Mouse (Mus musculus): ENCODE results near the gene Olfr143.

Olfr143 gene

DNA sequence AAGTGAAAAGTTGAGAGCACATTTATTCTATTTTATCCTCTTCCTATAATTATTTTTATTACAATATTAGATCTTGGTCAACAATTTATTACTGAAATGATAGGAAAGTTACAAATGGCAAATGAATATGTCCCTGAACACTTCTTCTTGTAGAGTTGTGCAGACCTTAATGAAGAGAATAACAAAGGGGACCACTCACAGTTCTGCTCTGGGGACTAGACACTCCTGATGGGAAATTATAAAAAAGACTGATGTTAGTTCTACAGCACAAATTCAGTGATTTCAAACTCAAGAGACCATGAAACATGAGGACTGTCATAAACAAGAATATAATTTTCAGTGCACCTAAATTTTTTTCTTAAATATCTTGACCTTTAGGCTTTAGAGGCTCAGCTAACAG is at the start of gene Olfr143:
TSS of gene Olfr143 (plus strand) at position 301 of the 400 bp plus-strand sequence.
- DNase-seq (ENCODE audit: low read depth, low spot score): no peak

GRCm38 (mm10) chr9:38208065-38208464 is 44.5 kb upstream of the Olfr143 start, which contains the start of gene Olfr893:
Gene Olfr893, plus strand, starts transcription at chr9:38208365.
- DNase-seq (ENCODE audit: low read depth, low spot score): no peak

DNA sequence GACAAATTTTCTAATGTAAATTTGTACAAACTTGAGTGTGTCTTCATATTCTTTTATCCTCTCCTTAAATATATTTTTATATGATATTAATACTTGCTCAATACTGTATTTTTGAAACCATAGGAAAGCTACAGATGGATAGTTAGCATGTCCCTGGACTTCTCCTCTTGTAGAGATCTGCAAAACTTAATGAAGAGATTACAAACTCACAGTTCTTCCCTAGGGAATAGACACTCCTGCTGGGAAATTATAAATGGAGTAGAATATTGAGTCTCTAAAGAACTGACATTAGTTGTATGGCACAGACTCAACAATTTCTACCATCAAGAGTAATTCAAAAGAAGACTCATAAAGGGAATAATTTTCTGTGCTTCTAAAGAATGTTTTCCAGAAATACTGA is 34.8 kb upstream of the Olfr143 start, which contains the start of gene Olfr894:
TSS of gene Olfr894 (plus strand) at position 301 of the 400 bp plus-strand sequence.
- DNase-seq (ENCODE audit: low read depth, low spot score): no peak

DNA sequence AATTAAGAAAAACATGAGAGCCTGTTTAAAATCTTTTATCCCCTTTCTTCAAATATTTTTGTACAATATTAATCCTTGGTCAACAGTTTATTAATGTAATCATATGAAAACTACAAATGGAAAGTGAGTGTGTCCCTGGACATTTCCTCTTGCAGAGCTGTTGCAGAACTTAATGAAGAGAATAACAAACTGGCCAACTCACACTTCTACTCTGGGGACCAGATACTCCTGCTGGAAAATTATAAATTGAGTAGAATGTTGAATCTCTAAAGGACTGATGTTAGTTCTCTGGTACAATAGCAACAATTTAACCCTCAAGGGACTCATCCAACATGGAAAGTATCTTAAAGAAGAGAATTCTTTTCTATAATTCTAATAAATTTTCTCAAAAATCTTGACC is 15.0 kb downstream of the Olfr143 start, which contains the start of gene Olfr895:
TSS of gene Olfr895 (plus strand) at position 301 of the 400 bp plus-strand sequence.
- DNase-seq (ENCODE audit: low read depth, low spot score): no peak

- no peak for DNase-seq (ENCODE audit: low read depth, low spot score)
Observed at GRCm38 (mm10) chr9:38290807-38291206, 38.2 kb downstream of the Olfr143 start, which contains the start of gene Olfr896-ps1. Gene Olfr896-ps1, plus strand, starts transcription at chr9:38291107.

All from WW6 (cell line).